Mouse (Mus musculus) layer of hippocampus, adult 9-11 months (tissue): Measurements from ENCODE around the gene Rubcn.
"Not testable (repeated sequence)": the region's sequence is repeated elsewhere in the genome, so short reads cannot be mapped to it uniquely, and the experiment has no call there.

Experiments used
- DNase-seq: peaks from one replicate; pipeline ENCODE4 v3.0.0; 2022

The Rubcn gene

DNA sequence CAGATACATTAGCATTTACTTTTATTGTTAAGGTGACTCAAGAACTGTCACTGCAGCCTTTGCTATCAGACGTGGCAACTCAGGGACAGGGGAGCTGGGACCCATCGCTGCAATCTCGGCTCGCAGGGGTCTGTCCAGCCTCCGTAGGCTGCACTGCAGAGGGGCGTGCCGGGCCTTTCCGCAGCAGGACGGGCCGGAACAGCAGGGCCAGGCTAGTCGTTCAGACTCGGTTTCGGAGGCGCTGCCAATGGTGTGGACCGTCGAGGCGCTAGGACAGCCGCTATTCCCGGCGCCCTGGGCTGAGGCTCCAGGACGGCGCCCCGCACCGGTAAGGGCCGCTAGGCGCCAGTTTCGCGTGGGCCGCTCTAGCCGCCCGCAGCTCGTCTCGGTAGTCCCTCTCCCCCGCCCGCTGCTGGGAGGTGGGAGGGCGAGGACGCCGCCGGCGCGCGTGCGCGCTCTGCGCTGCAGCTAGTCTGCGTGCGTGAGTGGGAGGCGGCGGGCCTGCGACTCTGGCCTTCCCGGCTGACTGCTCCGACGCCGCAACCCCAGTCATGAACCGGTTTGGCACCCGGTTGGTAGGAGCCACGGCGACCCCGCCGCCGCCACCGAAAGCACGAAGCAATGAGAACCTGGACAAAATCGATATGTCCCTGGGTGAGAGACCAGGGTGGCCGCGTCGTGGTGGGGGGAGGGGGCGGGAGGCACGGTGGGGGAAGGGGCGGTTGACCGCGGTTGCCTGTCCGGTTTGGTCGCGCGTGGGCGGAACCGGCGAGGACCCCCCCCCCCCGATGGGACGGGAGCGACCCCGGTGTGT is at the start of gene Rubcn, which contains the start of gene Fyttd1:
Rubcn (minus strand) TSS at position 424 of the 814 bp plus-strand sequence.
Fyttd1 (plus strand) TSS at position 158 of the 814 bp plus-strand sequence.
- DNase-seq: peak; percentile 97

DNA sequence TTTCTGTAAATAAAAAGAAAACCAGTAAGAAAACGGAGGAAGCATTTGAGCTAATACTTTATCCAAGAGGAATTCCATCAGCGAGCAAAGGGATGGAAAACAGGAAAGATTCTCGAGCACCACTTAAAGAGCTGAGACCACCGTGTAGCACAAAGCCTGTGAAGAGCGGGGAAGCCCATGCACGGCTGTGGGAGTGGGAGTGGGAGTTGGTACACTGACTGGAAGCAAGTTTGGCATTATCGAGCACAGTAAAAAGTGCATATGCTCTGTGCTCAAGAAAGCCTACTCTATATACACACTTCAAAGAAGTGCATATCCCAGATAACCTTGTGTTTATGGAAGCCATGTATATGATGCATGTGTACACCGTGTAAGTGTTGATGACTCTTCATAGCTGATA is 49.5 kb upstream of the Rubcn start:
- DNase-seq: no peak

DNA sequence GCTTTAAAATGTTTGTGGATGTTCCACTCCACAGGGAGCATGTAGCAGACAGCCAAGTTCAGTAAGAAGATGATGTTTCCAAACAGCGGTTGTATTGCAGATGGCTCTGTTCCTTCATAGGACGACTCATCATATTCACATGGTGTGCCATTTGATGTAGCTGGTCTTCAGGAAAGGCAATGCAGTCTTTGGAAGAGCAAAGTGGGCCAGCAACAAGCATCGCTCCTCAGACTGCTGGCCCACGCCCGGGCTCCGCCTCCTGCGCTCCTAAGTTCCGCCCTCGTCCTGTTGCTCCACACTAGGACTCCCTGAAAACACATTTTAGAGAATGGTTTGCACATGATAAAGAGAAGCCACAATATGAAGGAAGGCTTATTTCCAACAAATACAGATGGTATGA is 49.1 kb upstream of the Rubcn start:
- peak; percentile 20 for DNase-seq

DNA sequence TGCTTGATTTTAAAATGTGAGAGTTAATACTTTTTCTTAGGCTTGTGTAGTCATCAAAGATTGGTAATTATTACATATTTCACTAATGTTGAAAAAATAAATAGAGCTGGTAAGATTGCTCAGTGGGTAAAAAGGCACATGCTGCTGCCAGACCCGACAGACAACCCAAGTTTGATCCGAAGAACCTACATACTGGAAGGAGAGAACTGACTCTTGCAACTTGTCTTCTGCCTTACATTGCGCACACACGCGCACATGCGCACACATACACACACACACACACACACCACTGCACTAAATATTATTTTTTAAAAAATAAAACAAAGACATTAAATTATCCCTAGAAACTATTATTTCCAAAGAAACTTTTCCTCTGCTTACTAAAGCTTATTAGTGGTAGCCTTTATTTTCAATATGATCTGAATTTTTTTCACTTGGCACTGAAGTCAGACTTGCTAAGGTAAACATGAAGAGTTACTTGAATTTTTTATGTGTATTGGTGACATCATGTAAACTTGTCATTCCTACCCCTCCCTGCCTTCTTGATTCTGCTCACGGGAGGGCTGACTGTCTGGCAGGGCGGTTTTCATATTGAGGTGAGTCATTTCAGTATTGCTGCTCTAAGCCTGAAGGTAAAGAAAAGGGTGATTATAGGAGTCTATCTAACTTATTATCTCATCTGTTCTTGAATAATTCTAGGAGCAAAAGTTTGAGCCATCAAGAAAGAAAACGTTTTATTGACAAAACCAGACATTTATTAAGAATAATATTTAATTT is 37.9 kb upstream of the Rubcn start:
- DNase-seq: no peak

DNA sequence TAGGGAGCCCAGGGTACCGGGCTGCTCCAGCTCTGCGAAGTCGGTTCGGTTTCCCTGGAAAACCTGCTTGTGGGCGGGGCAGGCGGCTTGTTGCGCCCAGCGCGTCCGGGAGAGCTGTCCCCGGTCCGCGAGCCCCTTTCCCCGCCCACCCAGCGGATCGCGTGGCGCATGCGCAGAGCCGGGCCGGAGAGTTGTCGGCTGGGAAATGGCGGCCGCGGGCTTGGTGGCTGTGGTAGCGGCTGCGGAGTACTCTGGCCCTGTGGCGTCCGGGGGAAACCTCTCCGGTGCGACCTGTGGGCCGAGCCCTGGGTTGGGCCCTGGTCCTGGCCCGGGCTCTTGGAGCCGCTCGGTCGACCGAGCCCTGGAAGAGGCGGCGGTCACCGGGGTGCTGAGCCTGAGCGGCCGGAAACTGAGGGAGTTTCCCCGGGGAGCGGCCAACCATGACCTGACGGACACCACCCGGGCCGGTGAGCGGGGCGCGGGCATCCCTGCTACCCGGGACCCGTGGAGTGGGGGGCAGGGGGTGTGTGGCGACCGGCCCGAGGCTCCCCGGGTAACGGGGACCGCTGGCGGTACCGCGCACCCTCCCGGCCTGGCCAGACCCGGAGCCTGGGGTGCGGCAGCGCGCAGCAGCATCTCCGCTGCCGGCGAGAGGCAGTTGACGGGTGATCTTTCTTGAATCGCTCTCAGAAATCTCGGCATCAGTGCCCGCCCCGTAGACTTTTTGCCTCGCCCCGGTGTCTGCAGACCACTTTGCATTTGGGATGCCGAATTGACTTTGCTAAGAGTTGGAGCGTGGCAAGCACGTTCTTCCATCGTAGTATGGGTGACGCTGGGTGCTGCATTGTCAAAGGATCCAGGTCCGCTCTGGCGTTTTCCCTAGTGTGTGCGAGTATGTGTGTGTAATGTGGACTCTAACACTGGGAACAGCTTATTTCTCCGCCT is 36.6 kb upstream of the Rubcn start, which contains the start of gene Lrch3:
Lrch3 (plus strand) TSS at position 164 of the 945 bp plus-strand sequence.
- DNase-seq: peak; percentile 89

DNA sequence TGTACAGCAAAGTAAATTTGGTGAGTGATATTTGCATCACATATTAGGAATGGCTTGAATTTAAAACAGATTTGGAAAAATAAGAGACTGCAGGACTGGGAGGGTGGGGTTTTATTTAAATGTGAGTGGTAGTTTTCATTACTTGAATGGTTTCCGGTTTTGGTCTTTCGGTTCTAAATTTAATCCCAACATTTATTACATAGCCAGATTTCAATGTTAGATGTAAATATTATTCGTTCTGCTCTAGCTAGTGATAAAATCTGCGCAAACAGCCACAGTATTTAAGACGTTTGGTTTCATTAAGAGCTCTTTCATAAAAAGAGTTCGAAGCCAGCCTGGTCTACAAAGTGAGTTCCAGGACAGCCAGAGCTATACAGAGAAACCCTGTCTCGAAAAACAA is 35.6 kb upstream of the Rubcn start:
- DNase-seq: no peak

DNA sequence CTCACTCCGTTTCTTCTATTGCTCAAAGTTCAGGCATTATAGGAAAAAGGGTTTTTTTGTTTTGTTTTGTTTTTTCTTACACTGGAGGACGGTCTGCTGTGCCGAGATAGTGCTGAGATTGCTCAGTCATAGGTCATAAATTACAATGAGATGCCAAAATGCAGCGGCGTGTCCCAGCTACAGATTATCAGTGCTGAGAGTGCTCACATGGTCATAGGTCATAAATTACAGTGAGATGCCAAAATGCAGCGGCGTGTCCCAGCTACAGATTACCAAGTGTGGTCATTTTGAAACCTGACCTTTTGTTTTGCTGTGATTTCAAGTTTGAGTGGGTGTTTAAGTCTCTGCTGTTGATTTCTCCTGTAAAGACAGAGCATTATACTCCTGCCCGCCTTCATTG is 29.2 kb upstream of the Rubcn start:
- DNase-seq: no peak

DNA sequence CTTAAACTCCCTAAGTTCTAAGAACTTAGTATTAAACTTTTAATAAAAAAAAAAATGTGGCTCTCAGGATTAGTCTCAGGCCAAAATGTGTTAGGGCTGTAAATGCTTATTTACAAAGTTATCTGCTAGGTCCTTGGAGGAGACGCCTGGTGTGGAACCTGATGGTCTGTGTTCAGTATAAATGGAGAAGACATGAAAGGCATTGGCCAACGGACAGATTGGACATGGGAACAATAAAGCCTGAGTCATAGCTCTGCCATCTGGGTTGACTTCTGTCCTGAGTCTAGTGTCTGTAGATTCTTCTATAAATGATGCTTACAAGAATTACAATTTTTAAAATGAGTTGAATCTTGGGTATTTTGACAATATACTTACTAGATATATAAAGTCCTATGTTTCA is 28.6 kb upstream of the Rubcn start:
- no peak for DNase-seq

DNA sequence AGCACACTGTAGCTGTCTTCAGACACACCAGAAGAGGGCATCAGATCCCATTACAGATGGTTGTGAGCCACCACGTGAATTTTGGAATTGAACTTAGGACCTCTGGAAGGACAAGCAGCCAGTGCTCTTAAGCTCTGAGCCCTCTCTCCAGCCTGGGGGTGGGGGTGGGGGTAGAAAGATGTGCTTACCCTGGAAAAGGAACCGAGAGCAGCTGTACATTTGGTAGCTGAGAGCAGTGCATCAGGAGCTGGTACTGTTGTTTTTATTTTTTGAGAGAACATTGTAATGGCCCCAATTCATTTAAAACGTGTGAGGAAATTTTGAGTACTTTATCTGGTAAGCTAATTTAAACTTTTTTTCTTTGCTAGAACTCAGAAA is 24.5 kb upstream of the Rubcn start:
- no peak for DNase-seq

DNA sequence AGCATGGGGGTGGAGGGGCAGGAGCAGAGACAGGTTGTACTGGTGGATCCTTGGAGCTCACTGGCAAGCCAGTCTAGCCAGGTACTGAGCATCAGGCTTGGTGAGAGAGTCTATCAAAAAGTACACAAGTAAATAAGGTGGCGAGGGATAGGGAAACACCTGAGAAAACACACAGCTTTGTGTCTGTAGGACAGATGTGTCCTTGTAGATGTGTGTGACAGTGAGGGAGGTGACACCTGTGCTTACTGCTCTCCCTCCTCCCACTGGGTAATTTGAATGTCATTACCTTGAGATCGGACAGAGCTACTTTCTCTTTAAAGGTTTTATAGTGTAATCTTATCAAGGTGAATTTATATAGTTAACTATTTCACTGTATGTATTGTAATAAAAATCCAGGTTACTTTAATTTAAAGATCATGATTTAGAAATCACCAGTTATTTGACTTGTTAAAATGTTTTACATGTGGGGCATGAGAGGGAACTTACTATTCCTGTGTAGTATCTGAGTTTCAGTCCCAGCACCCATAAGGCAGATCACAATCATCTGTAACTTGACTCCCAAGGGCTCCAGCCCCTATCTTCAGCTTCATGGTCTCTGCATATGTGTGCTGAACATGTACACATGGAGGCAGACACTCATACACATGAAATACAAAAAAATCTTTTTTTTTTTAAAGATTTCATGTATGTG is 23.9 kb upstream of the Rubcn start:
- DNase-seq: no peak

DNA sequence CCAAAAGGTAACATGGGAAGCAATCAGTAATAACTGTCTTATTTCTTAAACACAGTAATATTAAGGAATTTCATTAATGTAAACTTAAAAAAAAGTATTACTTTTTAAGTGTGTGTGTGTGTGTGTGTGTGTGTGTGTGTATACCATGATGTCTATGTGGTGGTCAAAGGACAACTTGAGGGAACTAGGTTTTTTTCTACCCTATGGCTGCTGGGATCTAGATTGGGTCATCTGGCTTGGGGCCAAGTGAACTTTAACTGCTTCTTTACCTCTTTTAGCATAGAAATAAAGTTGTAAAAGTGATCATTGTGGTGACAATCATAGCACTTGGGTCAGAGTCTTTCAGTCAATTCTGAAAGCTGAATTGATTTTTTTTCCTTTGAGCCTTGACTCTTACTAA is 18.6 kb upstream of the Rubcn start:
- DNase-seq: no peak

DNA sequence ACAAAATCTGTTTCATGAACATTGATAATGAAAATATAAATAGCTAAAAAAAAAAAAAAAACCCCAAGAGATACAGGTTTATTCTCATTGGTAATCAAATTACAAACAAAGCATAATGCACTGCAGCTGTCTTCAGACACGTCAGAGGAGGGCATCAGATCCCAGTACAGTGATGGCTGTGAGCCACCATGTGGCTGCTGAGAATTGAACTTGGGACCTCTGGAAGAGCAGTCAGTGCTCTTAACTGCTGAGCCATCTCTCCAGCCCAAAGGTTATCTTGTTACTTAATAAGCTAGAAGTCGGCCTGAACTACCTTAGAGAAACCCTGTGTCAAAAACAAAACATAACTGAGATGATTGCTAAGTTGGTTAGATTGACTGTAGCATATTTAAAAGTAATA is 12.3 kb upstream of the Rubcn start:
- no peak for DNase-seq

DNA sequence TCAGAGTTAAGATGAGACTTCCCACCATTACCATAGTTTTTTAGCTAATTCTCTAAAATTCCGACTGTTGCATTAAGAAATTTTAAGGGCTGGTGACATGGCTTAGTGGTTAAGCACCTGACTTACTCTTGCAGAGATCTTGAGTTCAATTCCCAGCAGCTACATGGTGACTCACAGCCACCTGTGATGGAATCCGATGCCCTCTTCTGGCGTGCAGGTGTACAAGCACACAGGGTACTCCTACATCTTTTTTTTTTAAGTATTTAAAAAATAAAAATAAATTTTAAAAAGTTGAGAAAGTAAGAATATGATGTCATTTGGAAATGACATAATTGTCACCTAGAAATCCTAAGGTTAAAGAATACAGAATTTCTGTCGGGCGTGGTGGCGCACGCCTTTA is 10.4 kb upstream of the Rubcn start:
- DNase-seq: no peak

DNA sequence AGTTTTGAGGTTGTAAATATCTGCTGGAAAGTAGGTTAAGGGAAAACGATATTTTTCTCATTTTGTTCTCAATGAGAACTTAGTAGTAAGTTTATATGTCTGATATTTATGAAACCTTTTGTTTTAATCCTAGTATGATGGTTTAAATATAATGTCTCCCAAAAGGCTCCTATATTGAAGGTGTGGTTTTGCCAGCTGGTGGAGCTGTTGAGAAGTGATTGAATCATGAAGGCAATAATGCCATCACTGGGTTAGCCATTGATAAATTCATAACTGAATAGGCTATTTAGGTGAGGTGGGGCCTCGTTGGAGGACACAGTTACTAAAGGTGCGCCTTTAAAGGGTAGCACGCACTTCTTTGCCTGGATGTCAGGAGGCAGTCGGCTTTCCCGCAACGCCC is 4.0 kb upstream of the Rubcn start:
- no peak for DNase-seq

DNA sequence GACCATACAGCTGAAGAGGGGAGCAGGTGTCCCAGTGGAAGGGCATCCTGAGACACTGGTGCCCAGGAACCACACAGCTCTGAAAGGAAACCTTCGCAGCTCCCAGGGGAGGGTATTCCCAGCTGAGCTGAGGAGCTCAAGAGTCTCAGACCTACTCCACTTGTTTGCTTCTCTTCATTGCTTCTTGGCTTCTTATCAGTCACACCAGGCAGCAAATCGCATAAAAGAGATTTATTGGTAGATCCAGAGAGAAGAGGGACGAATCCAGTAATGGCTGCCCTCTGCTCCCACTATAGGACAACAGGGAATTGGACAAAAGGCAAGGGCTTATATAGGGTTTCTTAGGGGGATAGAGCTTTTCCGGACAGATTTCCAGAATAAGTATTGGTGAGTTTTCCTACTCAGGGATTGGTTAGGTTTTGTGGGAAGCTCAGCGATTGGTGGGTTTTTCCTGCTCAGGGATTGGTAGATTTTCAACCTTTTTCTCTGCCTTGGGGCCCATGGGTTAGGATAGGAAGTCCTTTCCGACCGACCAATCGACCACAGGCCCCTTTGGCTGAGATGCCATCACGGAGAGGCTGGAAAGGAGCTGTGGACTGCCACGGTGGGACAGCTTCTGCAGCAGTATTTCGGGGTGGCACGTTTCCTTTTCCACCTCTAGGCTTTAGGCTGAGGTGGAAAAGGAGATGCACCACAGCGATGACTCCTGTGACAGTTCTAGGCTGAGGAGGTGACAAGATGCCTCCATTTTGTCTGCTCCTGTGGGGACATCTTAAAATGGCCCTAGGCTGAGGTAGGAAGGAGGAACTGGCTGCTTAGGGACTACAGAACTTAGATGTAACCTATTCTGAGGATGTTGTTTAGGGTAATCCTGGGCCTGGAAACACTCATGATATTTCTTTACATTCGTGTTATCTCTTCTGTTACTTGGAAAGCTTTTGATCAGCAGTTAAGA is 1.7 kb upstream of the Rubcn start:
- DNase-seq: no peak

DNA sequence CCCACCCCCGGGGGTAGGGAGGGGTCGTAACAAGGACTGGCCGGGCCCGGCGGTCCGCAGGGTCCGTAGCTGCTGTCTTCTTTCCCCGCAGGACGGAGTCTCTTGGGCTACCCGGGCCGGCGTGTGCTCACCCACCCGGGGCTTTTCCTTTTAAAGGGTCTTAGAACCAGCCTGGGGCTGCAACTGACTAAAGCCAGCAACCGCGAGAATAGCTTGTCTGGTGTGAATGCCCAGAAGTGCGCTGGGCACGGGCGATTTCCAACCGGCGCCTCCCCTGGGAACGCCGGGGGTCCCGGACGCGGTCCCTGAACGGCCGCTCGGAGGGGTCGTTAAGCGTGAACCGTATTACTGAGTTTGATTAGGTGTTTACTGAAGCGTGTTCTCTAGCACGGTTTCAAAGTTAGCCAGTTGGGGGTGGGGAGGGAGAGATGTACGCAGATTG is 612 bp upstream of the Rubcn start:
- no peak for DNase-seq

DNA sequence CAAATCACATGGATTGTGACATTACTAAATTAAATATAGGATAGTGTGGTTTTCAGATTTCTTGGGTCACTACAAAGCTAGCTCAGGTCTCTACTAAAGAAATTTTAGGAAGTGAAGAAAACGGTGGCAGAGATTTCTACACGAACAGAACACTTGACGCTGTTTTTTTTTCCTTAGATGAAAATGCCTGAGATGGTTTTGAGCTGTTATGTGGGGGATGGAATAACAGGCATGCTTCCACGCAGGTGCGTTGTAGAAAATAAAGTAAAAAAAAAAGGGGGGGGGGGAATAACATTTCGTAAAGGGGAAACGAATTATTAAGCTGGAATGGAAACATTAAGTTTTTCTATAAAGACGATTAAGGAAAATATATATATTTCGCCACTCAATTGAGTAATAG is 735 bp downstream of the Rubcn start:
- no peak for DNase-seq

DNA sequence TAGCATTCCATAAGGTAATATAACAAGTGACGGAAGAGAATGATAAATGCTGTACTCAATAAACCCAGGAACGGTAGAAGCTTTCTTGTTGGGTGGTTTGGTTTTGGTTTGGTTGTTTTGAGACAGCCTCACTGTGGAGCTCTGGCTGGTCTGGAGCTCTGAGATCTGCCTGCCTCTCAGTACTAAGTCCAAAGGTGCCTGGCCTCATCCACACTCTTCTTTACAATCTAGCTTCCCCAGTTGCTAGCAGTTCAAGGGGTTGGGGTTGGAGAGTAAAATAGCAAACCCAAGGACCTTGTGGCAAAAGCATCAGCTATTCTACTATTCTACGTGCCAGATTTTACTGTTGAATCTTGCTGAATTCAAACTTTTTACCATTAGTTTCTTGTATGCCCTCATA is 1.7 kb downstream of the Rubcn start:
- no peak for DNase-seq

DNA sequence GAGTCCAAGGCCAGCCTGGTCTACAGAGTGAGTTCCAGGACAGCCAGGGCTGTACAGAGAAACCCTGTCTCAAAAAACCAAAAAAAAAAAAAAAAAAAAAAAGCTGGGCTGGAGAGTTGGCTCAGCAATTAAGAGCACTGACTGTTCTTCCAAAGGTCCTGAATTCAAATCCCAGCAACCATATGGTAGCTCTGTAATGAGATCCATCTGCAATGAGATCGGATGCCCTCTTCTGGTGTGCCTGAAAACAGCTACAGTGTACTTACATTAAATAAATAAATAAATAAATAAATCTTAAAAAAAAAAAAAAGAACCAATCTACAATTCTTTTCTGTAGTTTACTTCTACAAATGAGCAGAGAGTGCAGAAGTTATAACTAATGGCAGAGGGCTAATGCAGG is 2.3 kb downstream of the Rubcn start:
- not testable (repeated sequence) for DNase-seq

DNA sequence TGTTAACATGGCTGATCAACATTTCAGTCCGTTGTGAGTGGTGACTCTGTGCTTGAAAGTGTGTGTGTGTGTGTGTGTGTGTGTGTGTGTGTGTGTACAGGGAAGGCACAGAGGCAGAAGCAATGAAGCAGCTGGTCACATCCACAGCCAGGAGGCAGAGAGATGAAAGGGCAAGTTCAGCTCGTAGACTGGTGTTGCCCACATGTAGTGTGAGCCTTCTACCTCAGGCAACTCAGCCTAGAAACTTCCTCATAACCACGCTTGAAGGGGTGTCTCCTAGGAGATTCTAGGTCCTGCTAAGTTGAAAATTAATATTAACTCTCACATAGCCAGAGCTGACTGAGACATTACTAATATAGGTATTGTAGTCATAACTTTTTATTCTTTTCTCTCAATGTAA is 4.2 kb downstream of the Rubcn start:
- DNase-seq: no peak

DNA sequence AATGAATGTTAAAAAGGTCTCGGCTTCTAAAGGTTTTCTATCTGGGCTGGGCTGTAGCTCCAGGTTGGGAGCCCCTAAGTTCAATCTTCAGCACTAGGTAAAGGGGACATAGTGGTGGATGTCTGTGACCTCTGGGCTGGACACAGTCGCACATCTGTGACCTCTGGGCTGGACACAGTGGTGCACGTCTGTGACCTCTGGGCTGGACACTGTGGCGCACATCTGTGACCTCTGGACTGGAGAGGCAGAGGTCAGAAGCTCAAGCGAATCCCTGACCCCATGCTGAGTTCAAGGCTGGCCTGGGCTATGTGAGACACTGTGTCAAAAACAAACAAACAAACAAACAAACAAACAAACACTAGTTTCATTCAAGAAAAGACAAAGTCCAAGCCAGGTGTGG is 7.3 kb downstream of the Rubcn start:
- no peak for DNase-seq
